ENCODE assay signal across 8 mouse cellular contexts in genomic region chr6:83505554-83505953, GRCm38 (mm10). TPM values are rescaled to one million over a fixed set of nuclear protein-coding genes. Genes with fewer than 3 reads are reported as not detected.
DNase-seq lines count a peak whose midpoint lies in the region; ATAC-seq and TF ChIP-seq lines count a peak whose summit lies in the region.

No protein-coding gene starts in this region.

- no peak for DNase-seq in layer of hippocampus, adult 2 months (ENCODE audit: low spot score in 2 of 2)
- DNase-seq in layer of hippocampus, adult 9-11 months, result no peak
- DNase-seq in layer of hippocampus, postnatal 14 days (ENCODE audit: low spot score in 2 of 2), result no peak
- no peak for DNase-seq in layer of hippocampus, postnatal 25 days (ENCODE audit: extremely low spot score in 1 of 2, low spot score in 1 of 2)
- no peak for DNase-seq in adrenal gland, postnatal 4 days (ENCODE audit: low spot score in 2 of 2)

- no peaks in the 10 kb centered on the region for H3K36me3 ChIP-seq in embryonic facial prominence, embryonic 13.5 days
- H3K36me3 ChIP-seq in intestine, embryonic 16.5 days (ENCODE audit: control insufficient read depth, insufficient read depth, low read length), result no peaks in the 10 kb centered on the region
- peaks cover under 1% of the 10 kb centered on the region; the same call in 1 of the 2 replicates for H3K36me3 ChIP-seq in neural tube, embryonic 12.5 days

- peak overlapping the region; percentile 87; the same call in 1 of the 2 replicates for H3K4me3 ChIP-seq in layer of hippocampus, adult 2 months
- peak overlapping the region; percentile 68 for H3K4me3 ChIP-seq in embryonic facial prominence, embryonic 13.5 days
- no peak overlapping the region for H3K4me3 ChIP-seq in intestine, embryonic 16.5 days (ENCODE audit: low read length)
- H3K4me3 ChIP-seq in neural tube, embryonic 12.5 days, result no peak overlapping the region

- ATAC-seq in embryonic facial prominence, embryonic 13.5 days (ENCODE audit: insufficient number of reproducible peaks, insufficient read depth, low FRiP score, low TSS enrichment, low read depth), result no peak
- no peak for ATAC-seq in intestine, embryonic 16.5 days
- ATAC-seq in neural tube, embryonic 12.5 days (ENCODE audit: low FRiP score, low read depth), result no peak

- no peak for TF ChIP-seq CTCF in layer of hippocampus, adult 2 months (conservative IDR thresholded peaks at IDR 0.05)

- H3K9me3 ChIP-seq in embryonic facial prominence, embryonic 13.5 days, result no peaks in the 10 kb centered on the region
- H3K9me3 ChIP-seq in intestine, embryonic 16.5 days (ENCODE audit: control insufficient read depth, low read length), result no peaks in the 10 kb centered on the region; the same call in 1 of the 2 replicates
- 0 out of 2 replicates have a peak, but pooled peaks cover under 1% of the 10 kb centered on the region for H3K9me3 ChIP-seq in neural tube, embryonic 12.5 days

- H3K27me3 ChIP-seq in embryonic facial prominence, embryonic 13.5 days, result no peaks in the 10 kb centered on the region
- no peaks in the 10 kb centered on the region for H3K27me3 ChIP-seq in intestine, embryonic 16.5 days (replicated peaks; ENCODE audit: control insufficient read depth, insufficient read depth, low read length)
- H3K27me3 ChIP-seq in neural tube, embryonic 12.5 days (replicated peaks), result no peaks in the 10 kb centered on the region

- peak overlapping the region; percentile 98 for H3K27ac ChIP-seq in layer of hippocampus, adult 2 months
- H3K27ac ChIP-seq in embryonic facial prominence, embryonic 13.5 days, result peak overlapping the region; percentile 96; the same call in 1 of the 2 replicates
- H3K27ac ChIP-seq in intestine, embryonic 16.5 days (ENCODE audit: low read length), result no peak overlapping the region
- no peak overlapping the region for H3K27ac ChIP-seq in neural tube, embryonic 12.5 days

- peak overlapping the region; percentile 83 for H3K9ac ChIP-seq in embryonic facial prominence, embryonic 13.5 days
- H3K9ac ChIP-seq in intestine, embryonic 16.5 days (ENCODE audit: low read depth, low read length), result no peak overlapping the region
- no peak overlapping the region for H3K9ac ChIP-seq in neural tube, embryonic 12.5 days

- 90% methylated on average over 4 of the region's 4 CpGs for WGBS in embryonic facial prominence, embryonic 13.5 days
- 90% methylated on average over 4 of the region's 4 CpGs for WGBS in intestine, embryonic 16.5 days
- WGBS in neural tube, embryonic 12.5 days, result 90% methylated on average over 4 of the region's 4 CpGs

- H3K4me2 ChIP-seq in embryonic facial prominence, embryonic 13.5 days, result peak overlapping the region; percentile 69
- peak overlapping the region; percentile 80; the same call in 1 of the 2 replicates for H3K4me2 ChIP-seq in intestine, embryonic 16.5 days (ENCODE audit: low read depth, low read length)
- H3K4me2 ChIP-seq in neural tube, embryonic 12.5 days (replicated peaks), result peak overlapping the region; percentile 79

- H3K4me1 ChIP-seq in embryonic facial prominence, embryonic 13.5 days, result peaks cover 14% of the 10 kb centered on the region
- peaks cover 6% of the 10 kb centered on the region; the same call in 1 of the 2 replicates for H3K4me1 ChIP-seq in intestine, embryonic 16.5 days (ENCODE audit: control insufficient read depth, insufficient read depth, low read length)
- H3K4me1 ChIP-seq in neural tube, embryonic 12.5 days, result peaks cover 10% of the 10 kb centered on the region

RNA-seq across cellular contexts. Expression of gene Dguok, which starts 1.2 kb away (rescaled TPM):
- total RNA-seq in layer of hippocampus, adult 2 months (2021), result 10 to 100 TPM; 36.8 to 38.6 TPM
- polyA plus RNA-seq in embryonic facial prominence, embryonic 13.5 days (2015; fragmentation: Nextera tagmentation; extraction: Ambion mirVana), result 89.5 and 100.0 TPM in 2 replicates
- 68.5 and 72.4 TPM in 2 replicates for polyA plus RNA-seq in intestine, embryonic 16.5 days (2015; fragmentation: Nextera tagmentation; extraction: Ambion mirVana)
- polyA plus RNA-seq in neural tube, embryonic 12.5 days (2016; fragmentation: Nextera tagmentation; extraction: Ambion mirVana), result 62.6 and 66.4 TPM in 2 replicates
- 10 to 100 TPM; 28.1 to 28.7 TPM for total RNA-seq in layer of hippocampus, postnatal 14 days (2021)
- 10 to 100 TPM; 29.2 to 32.0 TPM for total RNA-seq in layer of hippocampus, postnatal 25 days (2021)
- total RNA-seq in adrenal gland, postnatal 4 days (2021), result 10 to 100 TPM; 46.9 to 53.4 TPM

RNA-seq across cellular contexts. Expression of gene Actg2, which starts 30.5 kb away (rescaled TPM):
- total RNA-seq in layer of hippocampus, adult 2 months (2021), result not detected
- 3.5 and 4.1 TPM in 2 replicates for polyA plus RNA-seq in embryonic facial prominence, embryonic 13.5 days (2015; fragmentation: Nextera tagmentation; extraction: Ambion mirVana)
- 1,727 and 1,747 TPM in 2 replicates for polyA plus RNA-seq in intestine, embryonic 16.5 days (2015; fragmentation: Nextera tagmentation; extraction: Ambion mirVana)
- polyA plus RNA-seq in neural tube, embryonic 12.5 days (2016; fragmentation: Nextera tagmentation; extraction: Ambion mirVana), result 1.3 and 2.0 TPM in 2 replicates
- under 1 TPM in 1 of 2 experiments, not detected in 1; 0.51 TPM for total RNA-seq in layer of hippocampus, postnatal 14 days (2021)
- not detected for total RNA-seq in layer of hippocampus, postnatal 25 days (2021)
- total RNA-seq in adrenal gland, postnatal 4 days (2021), result 1 to 10 TPM; 3.1 to 4.3 TPM

RNA-seq across cellular contexts. Expression of gene Tet3, which starts 46.7 kb away (rescaled TPM):
- total RNA-seq in layer of hippocampus, adult 2 months (2021), result 10 to 100 TPM; 61.0 to 65.9 TPM
- polyA plus RNA-seq in embryonic facial prominence, embryonic 13.5 days (2015; fragmentation: Nextera tagmentation; extraction: Ambion mirVana), result 47.0 and 59.6 TPM in 2 replicates
- polyA plus RNA-seq in intestine, embryonic 16.5 days (2015; fragmentation: Nextera tagmentation; extraction: Ambion mirVana), result 40.1 and 43.5 TPM in 2 replicates
- 59.8 and 64.5 TPM in 2 replicates for polyA plus RNA-seq in neural tube, embryonic 12.5 days (2016; fragmentation: Nextera tagmentation; extraction: Ambion mirVana)
- 100 to 1,000 TPM in 1 of 2 experiments, 10 to 100 TPM in 1; 97.1 to 102 TPM for total RNA-seq in layer of hippocampus, postnatal 14 days (2021)
- 10 to 100 TPM; 69.2 to 83.9 TPM for total RNA-seq in layer of hippocampus, postnatal 25 days (2021)
- 10 to 100 TPM; 79.0 to 79.5 TPM for total RNA-seq in adrenal gland, postnatal 4 days (2021)

Comparison
In these comparisons a context has a peak if more than half of its experiments do, and no peak if none do; other contexts are left out.
1. H3K27ac ChIP-seq: peak in layer of hippocampus, adult 2 months (single experiment) and embryonic facial prominence, embryonic 13.5 days (single experiment); none in intestine, embryonic 16.5 days (single experiment) and neural tube, embryonic 12.5 days (single experiment).
2. H3K4me3 ChIP-seq: peak in layer of hippocampus, adult 2 months (single experiment) and embryonic facial prominence, embryonic 13.5 days (single experiment); none in intestine, embryonic 16.5 days (single experiment) and neural tube, embryonic 12.5 days (single experiment).
3. Peak in every context shown above with its lines, with median percentiles within 50 percentile points of each other: H3K4me2 ChIP-seq.